Mouse (Mus musculus) thymus, postnatal 36 days (tissue): ENCODE measurements around the gene Fxyd7.

Experiments
- DNase-seq, 2 experiments: peaks; one replicate each; pipeline ENCODE4 v3.0.0; 2022; ENCODE audit warnings: mixed read lengths in 2 of 2

Gene Fxyd7

GRCm38 (mm10) chr7:31051321-31052021, at the start of gene Fxyd7:
Gene Fxyd7 (minus strand): TSS chr7:31051467.
- DNase-seq, result peak; percentile 48 to 53

GRCm38 (mm10) chr7:31100786-31101185, 49.5 kb upstream of the Fxyd7 start:
- no peak for DNase-seq

- peak in 1 of 2 experiments; percentile 24 for DNase-seq
These were observed 48.3 kb upstream of the Fxyd7 start for GRCm38 (mm10) chr7:31099612-31099982.

- DNase-seq, result no peak
These were observed 47.7 kb upstream of the Fxyd7 start for GRCm38 (mm10) chr7:31098697-31099611.

GRCm38 (mm10) chr7:31097583-31098248, 46.4 kb upstream of the Fxyd7 start:
- peak; percentile 88 to 90 for DNase-seq

GRCm38 (mm10) chr7:31096892-31097564, 45.8 kb upstream of the Fxyd7 start:
- no peak for DNase-seq

GRCm38 (mm10) chr7:31094774-31095501, 43.7 kb upstream of the Fxyd7 start:
- DNase-seq, result peak; percentile 55

- DNase-seq, result peak in 1 of 2 experiments; percentile 11
These were observed 38.5 kb upstream of the Fxyd7 start for GRCm38 (mm10) chr7:31089721-31090120.

GRCm38 (mm10) chr7:31088206-31088605, 36.9 kb upstream of the Fxyd7 start:
- no peak for DNase-seq

GRCm38 (mm10) chr7:31087262-31087661, 36.0 kb upstream of the Fxyd7 start:
- no peak for DNase-seq

GRCm38 (mm10) chr7:31086175-31086755, 35.0 kb upstream of the Fxyd7 start:
- DNase-seq, result no peak

- DNase-seq, result no peak
These were observed 33.9 kb upstream of the Fxyd7 start for GRCm38 (mm10) chr7:31085171-31085570.

- DNase-seq, result no peak
These were observed 32.9 kb upstream of the Fxyd7 start for GRCm38 (mm10) chr7:31084140-31084539.

GRCm38 (mm10) chr7:31082831-31083588, 31.7 kb upstream of the Fxyd7 start:
- DNase-seq, result no peak

GRCm38 (mm10) chr7:31082106-31082505, 30.8 kb upstream of the Fxyd7 start:
- DNase-seq, result no peak

GRCm38 (mm10) chr7:31081106-31081505, 29.8 kb upstream of the Fxyd7 start:
- DNase-seq, result no peak

- DNase-seq, result no peak
These were observed 29.3 kb upstream of the Fxyd7 start for GRCm38 (mm10) chr7:31080611-31081010.

- DNase-seq, result no peak
These were observed 28.4 kb upstream of the Fxyd7 start for GRCm38 (mm10) chr7:31079670-31080069.

GRCm38 (mm10) chr7:31077885-31078445, 26.7 kb upstream of the Fxyd7 start:
- peak in 1 of 2 experiments; percentile 18 for DNase-seq

- DNase-seq, result no peak
These were observed 26.2 kb upstream of the Fxyd7 start for GRCm38 (mm10) chr7:31077470-31077869.
